Mouse (Mus musculus): ENCODE results near the gene Ntf3.

Ntf3 gene

DNA sequence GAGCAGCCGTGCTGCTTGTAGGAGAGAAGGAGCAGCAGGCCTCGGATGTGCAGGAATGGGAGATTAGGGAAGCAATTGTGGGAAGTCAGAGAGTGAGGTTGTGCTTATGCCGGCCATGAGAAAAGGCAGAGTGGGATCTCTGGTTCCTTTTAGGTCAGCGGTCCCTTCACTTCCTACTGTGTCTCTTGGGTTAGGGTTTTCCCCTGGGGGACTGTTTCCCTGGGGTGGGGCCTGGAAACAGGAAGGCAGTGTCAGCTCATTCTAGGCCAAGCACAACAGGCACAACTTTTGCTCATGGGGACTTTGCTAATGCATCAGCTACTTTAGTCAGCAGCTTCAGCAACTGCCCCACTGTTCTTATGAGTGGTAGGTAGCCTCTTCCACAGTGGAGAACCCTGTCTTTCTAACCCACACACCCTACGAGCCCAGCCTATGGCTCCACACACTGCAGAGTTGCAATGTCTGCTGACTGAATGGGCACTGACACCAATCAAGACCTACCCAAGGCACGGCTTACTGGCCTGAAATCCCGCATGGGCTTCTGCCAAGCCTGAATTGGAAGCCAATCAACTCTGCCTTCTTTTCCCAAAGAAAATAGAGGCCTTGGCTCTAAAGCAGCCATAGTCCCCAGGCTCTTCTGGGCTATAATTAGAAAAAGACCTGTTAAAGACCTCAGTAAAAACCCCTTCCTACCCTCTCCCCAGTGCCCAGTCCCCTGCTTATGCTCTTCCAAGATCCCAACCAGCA is 60.5 kb downstream of the Ntf3 start:
- peak; percentile 24 for DNase-seq (ENCODE audit: low spot score)

DNA sequence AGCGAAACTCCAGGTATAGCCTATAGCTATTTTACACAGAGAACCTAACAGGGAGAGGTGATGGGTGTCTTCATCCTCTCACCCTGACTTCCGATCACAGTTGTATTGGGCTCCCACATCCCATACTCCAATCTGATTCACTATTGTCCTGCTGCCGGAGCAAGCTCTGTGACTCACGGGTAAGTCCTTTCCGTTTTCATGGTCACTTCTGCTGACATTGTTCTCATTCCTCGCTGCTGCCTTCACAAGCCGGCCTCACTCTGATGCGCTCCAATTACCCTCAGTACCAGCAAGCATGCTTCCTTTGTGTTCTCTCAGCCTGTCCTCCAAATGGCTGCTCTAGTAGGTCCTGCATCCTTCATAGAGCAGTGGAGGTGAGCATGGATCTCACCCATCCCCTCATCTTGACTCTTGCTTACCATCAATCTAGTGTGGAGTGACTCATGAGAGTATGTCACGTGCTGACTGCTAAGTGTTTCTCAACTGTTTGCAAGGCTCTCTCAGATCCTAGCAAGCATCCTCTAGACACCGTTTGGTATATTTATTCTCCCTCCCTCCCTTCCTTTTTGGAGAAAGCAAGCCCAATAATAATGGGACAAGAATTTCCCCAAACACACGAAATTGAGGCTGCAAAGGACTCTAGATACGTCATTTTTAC is 61.5 kb downstream of the Ntf3 start:
- DNase-seq (ENCODE audit: low spot score), result no peak

DNA sequence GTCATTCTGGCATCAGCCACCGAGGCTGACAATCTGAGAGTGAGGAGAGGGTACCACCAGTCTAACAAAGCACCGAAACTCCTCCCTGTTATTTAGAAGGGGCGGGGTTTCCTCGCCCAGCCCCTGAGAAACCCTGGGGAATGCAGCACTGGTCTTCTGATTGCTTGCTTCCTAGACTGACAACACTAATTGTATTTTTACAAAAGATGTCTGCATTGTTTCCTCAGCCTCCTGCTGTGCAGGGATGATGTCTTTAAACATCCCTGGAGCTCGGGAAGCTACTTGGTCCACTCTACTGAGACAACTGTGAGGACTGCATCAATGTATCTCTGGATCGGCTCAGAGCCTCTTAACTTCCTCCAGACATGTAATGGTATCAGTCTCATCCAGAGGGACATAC is 64.1 kb downstream of the Ntf3 start:
- DNase-seq (ENCODE audit: low spot score), result no peak

DNA sequence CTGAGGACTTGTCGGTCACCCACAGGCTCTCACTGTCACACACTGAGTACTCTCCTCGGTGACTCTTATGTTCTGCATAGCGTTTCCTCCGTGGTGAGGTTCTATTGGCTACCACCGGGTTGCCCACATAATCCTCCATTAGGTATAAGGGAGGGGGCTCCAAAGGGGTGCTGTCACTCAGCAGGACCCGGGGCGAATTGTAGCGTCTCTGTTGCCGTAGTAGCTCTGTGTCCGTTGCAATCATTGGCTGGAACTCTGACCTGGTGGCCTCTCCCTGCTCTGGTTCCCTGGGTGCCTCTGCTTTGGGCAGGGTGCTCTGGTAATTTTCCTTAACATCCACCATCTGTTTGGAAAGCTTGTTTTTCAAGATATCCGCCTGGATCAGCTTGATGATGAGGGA is 64.7 kb downstream of the Ntf3 start:
- no peak for DNase-seq (ENCODE audit: low spot score)

DNA sequence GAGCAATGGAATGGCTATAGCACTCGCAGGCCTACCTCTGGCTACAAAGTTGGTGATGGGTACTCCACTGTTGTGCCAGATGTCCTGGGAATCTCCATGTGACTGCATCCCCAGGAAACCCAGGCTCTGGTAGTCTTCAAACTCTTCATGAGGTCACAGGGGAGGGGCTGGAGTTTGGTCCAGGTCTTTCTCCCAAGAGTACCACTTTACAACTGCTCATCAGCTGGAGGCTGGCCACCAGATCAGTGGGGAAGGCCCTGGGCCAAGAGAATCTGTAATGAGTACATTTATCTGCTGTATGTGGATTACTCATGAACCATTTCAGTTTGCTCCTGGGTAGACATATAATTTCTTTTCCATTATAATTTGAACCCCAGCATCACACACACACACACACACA is 66.1 kb downstream of the Ntf3 start:
- DNase-seq (ENCODE audit: low spot score), result peak; percentile 19

DNA sequence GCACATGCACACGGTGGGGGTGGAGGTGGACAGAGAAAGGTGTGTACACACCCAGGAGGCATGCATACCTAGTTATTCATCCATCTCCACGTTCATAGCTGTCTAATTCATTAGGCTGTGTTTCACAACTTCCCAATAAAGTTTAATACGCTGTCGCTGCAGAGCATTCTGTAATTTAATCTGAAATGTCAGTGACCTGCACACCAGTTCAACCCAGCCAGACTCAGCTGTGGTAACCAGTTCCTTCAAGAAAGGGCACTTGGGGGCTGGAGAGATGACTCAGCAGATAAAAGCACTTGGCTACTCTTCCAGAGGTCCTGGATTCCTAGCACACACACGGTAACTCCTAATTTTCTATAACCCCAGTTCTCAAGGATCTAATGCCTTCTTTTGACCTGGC is 69.2 kb downstream of the Ntf3 start:
- DNase-seq (ENCODE audit: low spot score), result no peak

DNA sequence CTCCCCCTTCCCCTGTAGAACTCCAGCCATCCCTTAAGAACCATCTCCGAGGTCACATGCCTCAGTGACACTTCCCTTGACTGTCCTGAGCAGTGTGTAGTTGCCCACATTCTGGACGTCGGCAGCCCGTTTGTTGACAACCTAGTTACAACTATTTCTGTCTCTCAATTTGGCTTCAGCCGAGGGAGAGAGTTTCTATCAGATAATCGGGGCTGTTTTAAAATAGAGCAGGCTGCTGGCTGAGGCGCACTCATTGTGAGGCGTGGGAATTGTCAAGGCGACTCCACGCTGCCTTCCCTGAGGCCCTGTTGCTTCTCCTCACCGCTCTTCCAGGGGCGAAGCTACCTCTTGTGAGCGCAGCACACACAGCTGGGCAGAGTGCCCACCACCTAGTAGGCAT is 70.6 kb downstream of the Ntf3 start:
- DNase-seq (ENCODE audit: low spot score), result no peak

DNA sequence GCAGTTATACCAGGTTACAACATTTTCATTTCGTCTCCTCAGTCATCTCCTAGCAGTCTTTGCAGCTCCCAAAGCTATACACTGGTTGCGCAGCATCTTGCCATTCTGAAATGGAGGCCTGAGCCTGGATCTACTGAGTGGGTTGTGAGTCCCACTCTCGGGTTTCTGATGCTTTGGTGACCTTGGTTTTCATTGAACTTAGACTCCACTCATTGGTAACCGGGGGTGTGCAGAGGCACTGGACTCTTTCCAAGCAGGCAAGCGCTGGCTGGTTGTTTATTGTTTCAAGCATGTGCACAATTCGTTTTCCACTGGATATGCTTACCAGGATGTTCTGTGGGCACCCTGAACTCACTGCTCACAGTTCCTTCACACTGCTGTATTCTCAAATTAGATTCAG is 71.7 kb downstream of the Ntf3 start:
- DNase-seq (ENCODE audit: low spot score), result no peak

DNA sequence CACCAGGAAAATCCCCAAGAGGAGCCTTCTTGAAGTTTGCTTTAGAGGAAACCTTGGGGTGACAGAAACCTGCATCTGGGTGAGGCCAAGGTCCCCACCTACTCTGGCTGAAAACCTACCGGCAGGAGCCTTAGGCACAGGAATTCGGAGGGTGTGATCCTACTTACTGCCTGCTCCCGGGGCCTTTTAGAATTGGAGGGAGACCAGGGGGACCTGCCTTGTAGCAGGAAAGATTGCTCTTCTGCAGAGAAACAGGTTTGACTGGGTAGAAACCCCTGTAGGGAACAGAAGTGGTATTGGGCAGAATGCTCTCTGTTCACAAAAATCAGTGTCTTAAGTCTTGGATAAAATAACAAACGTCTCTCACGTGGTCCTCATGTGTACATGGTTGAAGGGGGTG is 74.7 kb downstream of the Ntf3 start:
- DNase-seq (ENCODE audit: low spot score), result no peak

DNA sequence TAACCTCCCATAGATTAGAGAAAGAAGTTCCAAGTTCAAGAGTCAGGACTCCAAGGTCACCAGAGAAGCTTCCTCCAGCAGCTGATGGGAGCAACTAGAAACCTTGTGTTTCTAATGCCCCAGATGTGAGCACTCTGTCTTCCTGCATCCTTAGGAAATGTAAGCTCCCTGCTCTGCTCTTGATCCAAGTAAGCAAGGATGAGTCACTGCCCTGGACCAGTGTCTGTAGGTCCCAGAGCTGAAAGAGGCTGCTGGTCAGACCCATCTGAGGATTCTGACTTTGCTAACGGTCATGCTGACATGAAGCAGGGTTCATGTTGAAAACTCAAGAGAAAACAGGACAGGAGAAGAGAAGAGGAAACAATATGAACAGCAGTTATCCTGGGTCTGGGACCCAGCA is 76.6 kb downstream of the Ntf3 start:
- DNase-seq (ENCODE audit: low spot score), result no peak

DNA sequence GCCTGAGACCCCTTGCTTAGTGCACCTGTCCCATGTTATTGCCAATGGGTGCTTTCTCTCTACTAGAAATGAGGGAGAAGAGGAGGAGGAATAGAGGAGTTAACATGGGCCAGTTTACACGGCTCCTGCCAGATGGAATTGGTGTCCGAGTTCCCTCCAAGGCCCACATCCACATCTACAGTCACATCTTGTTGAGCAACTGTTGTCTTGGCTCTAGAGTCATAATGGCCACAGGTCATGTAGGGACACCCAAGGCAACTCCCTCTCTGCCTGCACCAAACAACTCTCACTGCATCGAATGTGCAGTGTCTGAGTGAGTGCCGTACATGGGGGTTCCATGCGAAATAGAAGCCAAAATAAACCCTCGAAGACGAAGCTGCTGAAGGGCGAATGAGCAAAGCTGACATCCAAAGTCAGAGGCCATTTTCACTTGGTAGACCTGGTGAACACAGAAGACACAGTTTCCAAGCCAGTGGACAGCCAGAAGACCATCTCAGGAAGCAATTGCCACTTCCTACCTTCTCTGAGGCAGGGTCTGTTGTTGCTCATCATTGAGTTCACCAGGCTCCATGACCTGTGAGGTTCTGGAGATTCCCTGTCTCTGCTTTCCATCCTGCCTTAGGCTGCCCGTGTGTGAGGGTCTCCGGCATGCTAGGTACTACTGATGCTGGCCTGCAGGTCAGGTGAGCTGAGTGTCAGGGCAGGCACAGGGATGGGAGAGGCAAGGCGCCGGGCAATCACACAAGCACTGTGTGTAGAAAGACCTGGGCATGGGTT is 78.0 kb downstream of the Ntf3 start:
- no peak for DNase-seq (ENCODE audit: low spot score)

DNA sequence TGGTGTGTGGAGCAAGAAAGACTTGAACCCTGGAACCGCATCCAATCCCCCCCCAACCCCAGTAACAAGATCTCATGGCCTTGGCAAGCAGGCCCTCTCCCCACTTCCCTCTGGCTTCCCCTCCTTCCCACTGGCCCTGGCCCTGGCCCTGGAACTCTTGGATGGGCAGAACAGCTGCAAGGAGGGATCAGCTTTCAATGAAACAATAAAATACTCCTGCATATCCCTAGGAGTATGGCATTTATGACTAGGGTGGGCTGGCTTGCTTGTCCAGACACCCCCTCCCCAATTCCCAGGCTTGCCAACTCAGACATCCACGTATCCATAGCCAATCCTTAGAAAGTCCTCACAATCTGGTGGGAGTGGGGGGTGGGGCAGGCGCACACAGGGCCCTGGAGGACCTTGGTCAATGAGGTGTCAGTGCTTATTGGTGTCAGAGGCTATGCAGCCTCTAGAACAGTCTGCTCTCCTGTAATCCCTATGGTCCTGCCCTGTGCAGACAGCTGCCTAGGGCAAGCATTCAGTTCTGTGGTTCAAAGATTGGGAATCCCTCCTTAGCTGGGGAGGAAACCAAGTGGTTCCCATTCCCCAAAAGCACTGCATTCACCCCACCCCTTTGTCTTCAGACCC is 80.3 kb downstream of the Ntf3 start:
- no peak for DNase-seq (ENCODE audit: low spot score)

DNA sequence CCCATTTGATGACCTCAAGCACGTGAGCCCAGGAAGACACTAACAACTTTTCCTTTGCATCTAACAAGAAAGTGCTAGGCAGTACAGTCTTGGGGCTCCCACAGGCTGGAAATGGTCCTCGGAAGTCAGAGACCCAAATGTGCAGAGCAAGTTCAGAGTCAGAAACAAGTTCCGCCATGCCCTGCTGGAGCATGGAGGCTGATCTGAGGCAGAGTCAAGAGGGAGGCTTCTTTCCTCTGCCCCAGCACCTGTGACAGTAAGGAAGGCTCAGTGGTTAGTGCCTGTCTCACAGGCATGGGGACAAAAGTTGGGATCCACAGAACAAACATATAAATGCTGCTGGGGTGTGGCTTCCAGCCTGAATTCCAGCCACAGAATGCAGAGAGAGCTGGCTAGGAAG is 86.2 kb downstream of the Ntf3 start:
- no peak for DNase-seq (ENCODE audit: low spot score)

DNA sequence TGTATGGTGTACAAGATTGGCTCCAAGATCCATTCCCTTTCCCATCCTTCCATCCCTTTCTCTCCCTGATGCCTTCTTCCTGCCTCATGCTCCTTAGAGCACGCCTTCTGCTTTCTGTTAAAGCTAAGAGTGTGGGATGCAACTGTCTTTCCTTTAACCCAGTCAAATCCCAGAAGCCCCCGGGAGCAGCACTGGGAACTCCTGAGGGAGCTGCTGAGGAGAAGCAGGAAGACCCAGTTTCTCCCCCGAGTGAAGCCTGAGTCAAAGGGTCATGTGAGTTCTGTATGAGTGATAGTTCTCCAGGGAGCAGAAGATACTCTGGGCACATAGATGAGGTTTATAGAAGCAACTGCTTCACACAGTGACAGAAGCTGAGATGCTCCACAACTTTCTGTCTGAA is 109.0 kb downstream of the Ntf3 start:
- no peak for DNase-seq (ENCODE audit: low spot score)

DNA sequence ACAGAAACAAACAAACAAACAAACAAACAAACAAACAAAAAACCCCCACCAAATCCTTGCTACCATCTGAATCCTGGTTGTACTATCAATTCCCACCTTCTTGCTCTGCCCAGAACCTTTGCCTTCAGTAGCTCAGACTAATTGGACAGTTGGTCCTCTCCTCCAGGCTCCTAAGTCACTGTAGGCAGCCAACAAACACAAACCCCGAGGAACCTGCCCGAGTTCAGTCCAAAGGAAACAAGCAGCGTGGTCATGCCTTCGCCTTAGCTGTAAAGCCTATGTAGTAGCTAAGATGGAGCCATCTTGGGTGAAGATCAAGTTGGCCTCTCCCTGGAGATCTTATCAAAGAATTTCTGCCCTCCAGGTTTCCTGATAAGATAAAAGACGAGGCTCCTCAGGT is 113.6 kb downstream of the Ntf3 start:
- no peak for DNase-seq (ENCODE audit: low spot score)

Data from ovary, postnatal 14 days (tissue).